Mouse (Mus musculus) lung, postnatal 0 days (tissue): Measurements from ENCODE around the gene Kalrn.

Experiments
- CTCF ChIP-seq: IDR thresholded peaks from 2 replicates; pipeline ENCODE4 v1.5.1; 2016; ENCODE audit warnings: antibody characterized with exemption, mild to moderate bottlenecking
- EP300 ChIP-seq: IDR thresholded peaks from 2 replicates; pipeline ENCODE4 v1.6.1; 2016; ENCODE audit warnings: antibody characterized with exemption, mild to moderate bottlenecking, control low read depth

DNA sequence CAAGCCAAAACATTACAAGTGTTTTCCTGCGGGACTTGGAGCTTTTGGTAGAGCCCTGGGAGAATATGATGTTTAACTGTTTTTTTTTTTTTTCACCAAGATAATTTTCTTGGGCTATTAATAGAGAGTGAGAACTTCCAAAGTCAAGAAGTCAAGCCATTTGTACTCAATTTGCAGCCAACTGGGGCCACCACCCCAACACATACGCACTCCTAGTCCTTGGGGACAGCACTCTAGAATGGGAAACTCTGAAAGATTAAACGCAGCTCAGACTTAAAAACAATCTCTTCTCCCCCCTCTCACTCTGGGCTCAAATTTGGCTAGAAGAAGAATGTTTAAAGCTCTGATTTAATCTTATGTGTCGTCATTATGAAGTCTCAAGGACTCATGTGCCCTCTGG, 214.1 kb downstream of the Kalrn start:
- TF ChIP-seq CTCF (no peak), EP300 (no peak)
